Mouse (Mus musculus): ENCODE measurements around the gene Gm20422.

DNA sequence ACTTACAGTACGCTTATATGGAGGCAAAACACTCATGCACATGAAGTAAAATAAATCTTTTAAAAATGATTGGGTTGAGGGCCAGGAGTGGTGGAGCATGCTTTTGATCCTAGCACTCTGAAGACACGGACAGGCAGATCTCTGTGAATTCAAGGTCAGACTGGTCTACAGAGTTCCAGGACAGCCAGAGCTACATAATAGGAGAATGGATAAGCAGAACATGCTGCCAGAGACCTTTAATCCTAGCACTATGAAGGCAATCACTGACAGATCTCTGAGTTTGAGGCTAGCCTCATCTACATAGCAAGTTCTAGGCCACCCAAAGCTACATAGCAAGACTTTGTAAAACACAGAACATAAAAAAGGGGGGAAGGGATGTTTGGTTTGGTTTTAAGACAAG is 2.6 kb downstream of the Gm20422 start:
- TF ChIP-seq CTCF (IDR thresholded peaks at IDR 0.05; ENCODE audit: low read depth) (no peak), EP300 (IDR thresholded peaks at IDR 0.05; ENCODE audit: low read depth) (no peak)

Data from liver, postnatal 0 days (tissue).